Mouse (Mus musculus) hindbrain, embryonic 10.5 days (tissue): ENCODE measurements around the gene Ppp3cb. TPM values are rescaled to one million over a fixed set of nuclear protein-coding genes. Genes with fewer than 3 reads are reported as not detected.
A peak's percentile ranks its signal among the peaks of the same experiment; 100 is the strongest.

Experiments
- DNase-seq: peaks from one replicate; pipeline ENCODE4 v3.0.0-alpha.2; 2017; ENCODE audit warnings: low spot score
- H3K27ac ChIP-seq: fragments of 300-500 bp; sonication (generic); 2 replicates; pipeline ENCODE4 v1.5.1; 2016; ENCODE audit warnings: mild to moderate bottlenecking, moderate library complexity
- H3K27me3 ChIP-seq: fragments of 300-500 bp; sonication (generic); 2 replicates; pipeline ENCODE4 v1.6.1; 2016; ENCODE audit warnings: mild to moderate bottlenecking; ENCODE audit not compliant: poor library complexity, insufficient read depth, severe bottlenecking
- H3K36me3 ChIP-seq: fragments of 300-500 bp; sonication (generic); 2 replicates; pipeline ENCODE4 v1.6.1; 2016; ENCODE audit warnings: mild to moderate bottlenecking, moderate library complexity
- H3K4me1 ChIP-seq: fragments of 300-500 bp; sonication (generic); replicated peaks from 2 replicates; pipeline ENCODE4 v1.6.1; 2016; ENCODE audit warnings: mild to moderate bottlenecking
- H3K4me3 ChIP-seq: fragments of 300-500 bp; sonication (generic); 2 replicates; pipeline ENCODE4 v1.5.1; 2016; ENCODE audit warnings: mild to moderate bottlenecking, moderate library complexity
- H3K9me3 ChIP-seq: fragments of 300-500 bp; sonication (generic); 2 replicates; pipeline ENCODE4 v1.6.1; 2016; ENCODE audit warnings: mild to moderate bottlenecking, moderate library complexity
- WGBS: fragments of 180-500 bp; shearing (Covaris S2); methylation state at CpG from one replicate; pipeline ENCODE4 v1.1.7; 2016; 5-methylcytosine and 5-hydroxymethylcytosine counted together
- polyA plus RNA-seq: library from polyadenylated mRNA; unstranded; fragments of >200 nt; fragmentation: Nextera tagmentation; extraction: Ambion mirVana; gene quantifications from 2 replicates; pipeline ENCODE4 v1.2.1, GENCODE M21; 2016

Ppp3cb gene
- polyA plus RNA-seq, 1 experiment from 2014 or later: 39.7 TPM

GRCm38 (mm10) chr14:20477261-20478025 lies 68.9 kb downstream of the Ppp3cb start:
- no peak for DNase-seq
- H3K9me3 ChIP-seq: no peaks in the 10 kb centered on the region
- no peak overlapping the region for H3K4me3 ChIP-seq
- 47% methylated on average over 4 of the region's 4 CpGs for WGBS
- no peak overlapping the region for H3K27ac ChIP-seq
- peaks cover 20% of the 10 kb centered on the region for H3K4me1 ChIP-seq
- peaks cover 12% of the 10 kb centered on the region for H3K27me3 ChIP-seq
- H3K36me3 ChIP-seq: no peaks in the 10 kb centered on the region

DNA sequence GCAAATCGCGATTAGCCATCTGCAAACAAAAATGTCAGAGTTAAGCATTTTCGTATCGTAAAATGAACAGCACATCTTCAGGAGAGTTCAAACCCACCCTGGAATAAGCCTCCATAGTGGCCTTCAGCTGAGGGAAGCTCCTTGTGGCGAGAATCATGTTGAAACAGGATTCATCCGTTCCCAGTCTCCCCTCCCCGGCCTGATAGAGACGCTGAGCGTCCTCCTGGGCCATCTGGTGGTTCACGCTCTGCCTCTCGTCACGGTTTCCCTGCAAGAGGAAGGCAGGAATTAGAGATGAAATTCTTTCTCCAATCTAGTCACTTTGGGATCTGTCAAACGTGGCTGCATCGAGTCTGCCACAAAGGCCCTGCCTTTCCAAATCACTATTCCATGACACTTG lies 86.2 kb downstream of the Ppp3cb start:
- no peak for DNase-seq
- WGBS: 81% methylated on average over 14 of the region's 14 CpGs
- H3K9me3 ChIP-seq: no peaks in the 10 kb centered on the region
- peaks cover 13% of the 10 kb centered on the region for H3K36me3 ChIP-seq
- H3K4me3 ChIP-seq: no peak overlapping the region
- no peaks in the 10 kb centered on the region for H3K4me1 ChIP-seq
- H3K27me3 ChIP-seq: no peaks in the 10 kb centered on the region
- no peak overlapping the region for H3K27ac ChIP-seq

GRCm38 (mm10) chr14:20458378-20458777 lies 88.0 kb downstream of the Ppp3cb start:
- DNase-seq: no peak
- 96% methylated on average over 9 of the region's 9 CpGs for WGBS
- Histone ChIP-seq H3K27me3 (no peaks in the 10 kb centered on the region), H3K36me3 (peaks cover 4% of the 10 kb centered on the region; the same call in 1 of the 2 replicates), H3K4me1 (no peaks in the 10 kb centered on the region), H3K9me3 (no peaks in the 10 kb centered on the region), H3K4me3 (no peak overlapping the region), H3K27ac (no peak overlapping the region)

DNA sequence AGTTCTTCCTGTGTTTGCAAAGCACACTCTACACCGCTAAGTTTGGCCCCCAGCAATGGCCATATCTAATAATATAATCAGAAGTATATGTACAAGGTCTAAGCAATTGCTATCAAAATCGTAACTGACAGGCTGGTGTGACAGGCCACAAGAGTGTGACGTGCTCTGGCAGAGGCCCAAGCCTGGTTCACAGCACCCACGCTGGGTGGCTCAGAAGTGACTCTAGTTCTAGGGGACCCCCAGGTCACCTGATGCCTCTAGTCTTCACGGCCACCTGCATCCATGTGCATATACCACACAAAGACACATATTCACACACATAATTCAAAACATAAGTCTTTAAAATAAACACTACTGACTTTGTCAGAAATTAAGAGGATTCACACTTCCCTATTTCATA lies 93.4 kb downstream of the Ppp3cb start:
- 89% methylated on average over 5 of the region's 5 CpGs for WGBS
- Histone ChIP-seq H3K27me3 (no peaks in the 10 kb centered on the region), H3K9me3 (no peaks in the 10 kb centered on the region), H3K4me1 (peaks cover 9% of the 10 kb centered on the region; the same call in 1 of the 2 replicates), H3K27ac (no peak overlapping the region), H3K4me3 (no peak overlapping the region), H3K36me3 (no peaks in the 10 kb centered on the region)
- DNase-seq: no peak

GRCm38 (mm10) chr14:20451765-20452331 lies 94.5 kb downstream of the Ppp3cb start, which contains the start of gene Cfap70:
Gene Cfap70, minus strand, starts transcription at chr14:20452226.
- no peaks in the 10 kb centered on the region for H3K36me3 ChIP-seq
- H3K4me1 ChIP-seq: peaks cover 9% of the 10 kb centered on the region; the same call in 1 of the 2 replicates
- DNase-seq: peak; percentile 58
- no peaks in the 10 kb centered on the region for H3K9me3 ChIP-seq
- H3K27ac ChIP-seq: peak within 1 kb of the TSS; percentile 50; the same call in 1 of the 2 replicates
- H3K27me3 ChIP-seq: no peaks in the 10 kb centered on the region
- 2% methylated on average over 15 of the region's 15 CpGs for WGBS
- H3K4me3 ChIP-seq: peak within 1 kb of the TSS; percentile 50

- Histone ChIP-seq H3K27me3 (no peaks in the 10 kb centered on the region), H3K4me3 (peak overlapping the region; percentile 50), H3K36me3 (no peaks in the 10 kb centered on the region), H3K4me1 (peaks cover 9% of the 10 kb centered on the region; the same call in 1 of the 2 replicates), H3K9me3 (no peaks in the 10 kb centered on the region), H3K27ac (0 out of 2 replicates have a peak overlapping the region, but pooled peaks have one; percentile 50)
- 20% methylated on average over 2 of the region's 2 CpGs for WGBS
- no peak for DNase-seq
Measured at GRCm38 (mm10) chr14:20451302-20451701, 95.1 kb downstream of the Ppp3cb start.

Other genes with a start within 250 kb of the Ppp3cb start
- gene Ecd, start 198.5 kb downstream of the Ppp3cb start, polyA plus RNA-seq: 64.0 and 71.1 TPM in 2 replicates
- gene Fam149b, start 198.4 kb downstream of the Ppp3cb start, polyA plus RNA-seq: 45.0 and 46.7 TPM in 2 replicates
- 226 and 308 TPM in 2 replicates for gene Dnajc9, start 157.7 kb downstream of the Ppp3cb start, polyA plus RNA-seq
- gene Mrps16, start 152.9 kb downstream of the Ppp3cb start, polyA plus RNA-seq: 82.3 and 82.6 TPM in 2 replicates
- 1.0 and 1.3 TPM in 2 replicates for gene Cfap70, start 94.3 kb downstream of the Ppp3cb start, polyA plus RNA-seq
- 12.8 and 16.2 TPM in 2 replicates for gene Anxa7, start 66.4 kb downstream of the Ppp3cb start, polyA plus RNA-seq
- 0.80 and 0.88 TPM in 2 replicates for gene Mss51, start 49.7 kb downstream of the Ppp3cb start, polyA plus RNA-seq
- 12.7 and 14.0 TPM in 2 replicates for gene Usp54, start 94.5 kb upstream of the Ppp3cb start, polyA plus RNA-seq
- 0.27 and 0.51 TPM in 2 replicates for gene Myoz1, start 110.0 kb upstream of the Ppp3cb start, polyA plus RNA-seq
- 0.21 and 0.46 TPM in 2 replicates for gene Synpo2l, start 121.8 kb upstream of the Ppp3cb start, polyA plus RNA-seq
- gene Sec24c, start 127.7 kb upstream of the Ppp3cb start, polyA plus RNA-seq: 111 and 112 TPM in 2 replicates
- gene Fut11, start 148.4 kb upstream of the Ppp3cb start, polyA plus RNA-seq: 20.1 and 20.7 TPM in 2 replicates
- gene Chchd1, start 156.4 kb upstream of the Ppp3cb start, polyA plus RNA-seq: 250 and 263 TPM in 2 replicates
- 32.5 and 40.3 TPM in 2 replicates for gene Zswim8, start 161.0 kb upstream of the Ppp3cb start, polyA plus RNA-seq
- gene Ndst2, start 188.0 kb upstream of the Ppp3cb start, polyA plus RNA-seq: 23.3 and 28.3 TPM in 2 replicates
- gene Camk2g, start 247.5 kb upstream of the Ppp3cb start, polyA plus RNA-seq: 38.2 and 48.8 TPM in 2 replicates